Mouse (Mus musculus): ENCODE results near the gene Rab7. TPM values are rescaled to one million over a fixed set of nuclear protein-coding genes. Genes with fewer than 3 reads are reported as not detected.

The Rab7 gene
- polyA plus RNA-seq, 1 experiment from 2014 or later = 246 TPM

DNA sequence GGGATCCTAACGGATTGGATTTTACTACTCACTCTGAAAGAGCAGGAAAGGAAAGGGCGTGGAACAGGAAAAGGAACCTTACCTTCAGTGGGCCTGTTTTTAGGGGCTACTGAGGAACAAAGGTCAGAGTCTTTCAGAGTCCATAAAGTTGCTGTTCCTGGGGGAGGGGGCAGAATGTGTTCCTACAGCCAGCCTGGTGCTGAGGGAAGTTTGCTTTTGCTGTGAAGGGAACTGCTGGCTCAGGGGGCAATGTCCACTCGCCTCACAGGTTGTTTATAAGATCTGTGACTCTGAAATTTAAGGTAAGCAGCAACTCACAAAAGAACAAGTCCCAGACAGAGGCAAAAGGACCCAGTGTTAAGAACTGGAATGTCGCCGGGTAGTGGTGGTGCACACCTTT, 26.1 kb upstream of the Rab7 start:
- Histone ChIP-seq H3K9ac (replicated peaks; ENCODE audit: low read depth, low read length) (no peak overlapping the region), H3K4me3 (ENCODE audit: low read depth, low read length) (no peak overlapping the region), H3K9me3 (ENCODE audit: control insufficient read depth, low read depth, low read length) (no peaks in the 10 kb centered on the region), H3K27ac (ENCODE audit: low read length) (no peak overlapping the region), H3K4me1 (ENCODE audit: control insufficient read depth, insufficient read depth, low read length) (no peaks in the 10 kb centered on the region), H3K27me3 (ENCODE audit: control insufficient read depth, insufficient read depth, low read length) (no peaks in the 10 kb centered on the region), H3K36me3 (ENCODE audit: control insufficient read depth, insufficient read depth, low read length) (no peaks in the 10 kb centered on the region), H3K4me2 (replicated peaks; ENCODE audit: low read depth, low read length) (no peak overlapping the region)
- no peak for ATAC-seq (ENCODE audit: insufficient number of reproducible peaks, insufficient read depth, low FRiP score, low read depth)
- WGBS = 69% methylated on average over 5 of the region's 5 CpGs

DNA sequence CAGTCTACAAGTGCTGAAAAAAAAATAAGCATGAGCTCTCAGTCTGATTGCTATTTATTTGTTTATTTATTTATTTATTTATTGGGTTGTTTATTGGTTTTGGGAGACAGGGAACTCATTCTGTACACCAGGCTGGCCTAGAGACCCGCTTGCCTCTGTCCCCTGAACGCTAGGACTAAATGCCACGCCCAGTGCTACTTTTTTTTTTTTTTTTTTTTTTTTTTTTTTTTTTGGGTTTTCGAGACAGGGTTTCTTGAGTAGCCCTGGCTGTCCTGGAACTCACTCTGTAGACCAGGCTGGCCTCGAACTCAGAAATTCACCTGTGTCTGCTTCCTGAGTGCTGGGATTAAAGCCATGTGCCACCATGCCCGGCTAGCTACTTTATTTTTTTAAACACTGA, 25.4 kb upstream of the Rab7 start:
- no peak overlapping the region for H3K4me2 ChIP-seq (replicated peaks; ENCODE audit: low read depth, low read length)
- no peaks in the 10 kb centered on the region for H3K4me1 ChIP-seq (ENCODE audit: control insufficient read depth, insufficient read depth, low read length)
- H3K27ac ChIP-seq (ENCODE audit: low read length) = no peak overlapping the region
- no peak overlapping the region for H3K4me3 ChIP-seq (ENCODE audit: low read depth, low read length)
- WGBS = 64% methylated on average over 6 of the region's 6 CpGs
- H3K27me3 ChIP-seq (ENCODE audit: control insufficient read depth, insufficient read depth, low read length) = no peaks in the 10 kb centered on the region
- no peaks in the 10 kb centered on the region for H3K36me3 ChIP-seq (ENCODE audit: control insufficient read depth, insufficient read depth, low read length)
- no peaks in the 10 kb centered on the region for H3K9me3 ChIP-seq (ENCODE audit: control insufficient read depth, low read depth, low read length)
- H3K9ac ChIP-seq (replicated peaks; ENCODE audit: low read depth, low read length) = no peak overlapping the region
- no peak for ATAC-seq (ENCODE audit: insufficient number of reproducible peaks, insufficient read depth, low FRiP score, low read depth)

DNA sequence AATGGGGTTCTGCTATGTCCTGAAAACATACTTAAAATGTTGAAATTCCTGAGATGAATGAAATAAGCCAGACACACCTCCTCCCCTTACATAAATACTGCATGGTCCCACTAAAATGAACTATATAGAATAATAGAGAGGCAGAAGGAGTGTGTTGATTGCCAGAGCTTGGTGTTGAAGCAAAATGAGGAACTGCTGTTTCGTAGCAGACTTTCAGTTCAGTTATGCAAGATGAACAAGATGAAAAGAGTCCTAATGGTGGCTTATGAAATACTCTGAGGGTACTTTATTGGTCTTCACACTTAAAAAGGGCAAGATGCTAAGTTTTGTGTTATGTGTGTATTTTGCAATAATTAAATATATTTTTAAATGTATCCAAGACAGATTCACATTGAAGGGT, 23.7 kb upstream of the Rab7 start:
- no peak overlapping the region for H3K4me2 ChIP-seq (replicated peaks; ENCODE audit: low read depth, low read length)
- ATAC-seq (ENCODE audit: insufficient number of reproducible peaks, insufficient read depth, low FRiP score, low read depth) = no peak
- H3K9ac ChIP-seq (replicated peaks; ENCODE audit: low read depth, low read length) = no peak overlapping the region
- H3K4me1 ChIP-seq (ENCODE audit: control insufficient read depth, insufficient read depth, low read length) = no peaks in the 10 kb centered on the region
- no peak overlapping the region for H3K4me3 ChIP-seq (ENCODE audit: low read depth, low read length)
- H3K27me3 ChIP-seq (ENCODE audit: control insufficient read depth, insufficient read depth, low read length) = no peaks in the 10 kb centered on the region
- no peak overlapping the region for H3K27ac ChIP-seq (ENCODE audit: low read length)
- no peaks in the 10 kb centered on the region for H3K36me3 ChIP-seq (ENCODE audit: control insufficient read depth, insufficient read depth, low read length)
- WGBS = 72% methylated on average over 1 of the region's 1 CpGs
- no peaks in the 10 kb centered on the region for H3K9me3 ChIP-seq (ENCODE audit: control insufficient read depth, low read depth, low read length)

DNA sequence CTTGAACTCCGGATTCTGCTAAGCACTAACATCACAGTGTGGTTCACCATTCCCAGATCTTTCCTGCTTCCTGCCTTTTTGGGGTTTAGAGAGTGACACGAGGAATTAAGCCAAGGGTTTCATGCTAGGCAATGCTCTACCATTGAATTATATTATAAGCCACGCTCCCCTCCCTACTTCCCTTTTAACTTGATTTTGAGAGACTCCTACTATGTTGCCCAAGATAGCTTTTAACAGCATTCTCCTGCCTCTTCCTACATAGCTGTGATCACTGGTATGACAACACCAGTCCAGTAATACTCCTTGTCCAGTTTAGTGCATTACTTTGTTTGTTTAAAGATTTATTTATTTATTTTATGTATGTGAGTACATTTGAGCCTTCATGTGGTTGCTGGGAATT, 22.7 kb upstream of the Rab7 start:
- no peak overlapping the region for H3K4me2 ChIP-seq (replicated peaks; ENCODE audit: low read depth, low read length)
- no peak overlapping the region for H3K9ac ChIP-seq (replicated peaks; ENCODE audit: low read depth, low read length)
- no peaks in the 10 kb centered on the region for H3K36me3 ChIP-seq (ENCODE audit: control insufficient read depth, insufficient read depth, low read length)
- ATAC-seq (ENCODE audit: insufficient number of reproducible peaks, insufficient read depth, low FRiP score, low read depth) = no peak
- 52% methylated on average over 3 of the region's 3 CpGs for WGBS
- H3K27me3 ChIP-seq (ENCODE audit: control insufficient read depth, insufficient read depth, low read length) = no peaks in the 10 kb centered on the region
- no peaks in the 10 kb centered on the region for H3K4me1 ChIP-seq (ENCODE audit: control insufficient read depth, insufficient read depth, low read length)
- H3K4me3 ChIP-seq (ENCODE audit: low read depth, low read length) = no peak overlapping the region
- H3K9me3 ChIP-seq (ENCODE audit: control insufficient read depth, low read depth, low read length) = no peaks in the 10 kb centered on the region
- H3K27ac ChIP-seq (ENCODE audit: low read length) = no peak overlapping the region

DNA sequence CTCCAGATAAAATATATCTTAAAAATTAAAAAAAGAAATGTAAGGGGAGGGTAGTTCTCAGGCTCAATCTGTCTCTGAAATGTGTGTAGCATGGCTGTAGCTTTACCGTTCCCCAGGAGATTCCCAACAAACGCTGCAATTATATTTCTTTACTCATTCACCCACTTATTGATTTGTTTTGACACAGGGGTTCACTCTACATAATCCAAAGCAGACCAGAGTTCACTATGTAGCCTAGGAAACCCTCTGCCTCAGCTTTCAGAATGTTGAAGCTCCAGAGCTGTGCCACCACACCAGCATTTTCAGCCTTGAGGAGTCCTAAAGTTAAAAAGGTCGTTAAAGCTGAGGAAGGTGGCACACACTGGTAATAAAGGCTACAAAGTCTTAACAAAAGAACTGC, 20.9 kb upstream of the Rab7 start:
- Histone ChIP-seq H3K9me3 (ENCODE audit: control insufficient read depth, low read depth, low read length) (no peaks in the 10 kb centered on the region), H3K4me2 (replicated peaks; ENCODE audit: low read depth, low read length) (no peak overlapping the region), H3K4me1 (ENCODE audit: control insufficient read depth, insufficient read depth, low read length) (no peaks in the 10 kb centered on the region), H3K9ac (replicated peaks; ENCODE audit: low read depth, low read length) (no peak overlapping the region), H3K27me3 (ENCODE audit: control insufficient read depth, insufficient read depth, low read length) (no peaks in the 10 kb centered on the region), H3K4me3 (ENCODE audit: low read depth, low read length) (no peak overlapping the region), H3K36me3 (ENCODE audit: control insufficient read depth, insufficient read depth, low read length) (no peaks in the 10 kb centered on the region), H3K27ac (ENCODE audit: low read length) (no peak overlapping the region)
- no peak for ATAC-seq (ENCODE audit: insufficient number of reproducible peaks, insufficient read depth, low FRiP score, low read depth)
- WGBS = 72% methylated on average over 3 of the region's 3 CpGs

DNA sequence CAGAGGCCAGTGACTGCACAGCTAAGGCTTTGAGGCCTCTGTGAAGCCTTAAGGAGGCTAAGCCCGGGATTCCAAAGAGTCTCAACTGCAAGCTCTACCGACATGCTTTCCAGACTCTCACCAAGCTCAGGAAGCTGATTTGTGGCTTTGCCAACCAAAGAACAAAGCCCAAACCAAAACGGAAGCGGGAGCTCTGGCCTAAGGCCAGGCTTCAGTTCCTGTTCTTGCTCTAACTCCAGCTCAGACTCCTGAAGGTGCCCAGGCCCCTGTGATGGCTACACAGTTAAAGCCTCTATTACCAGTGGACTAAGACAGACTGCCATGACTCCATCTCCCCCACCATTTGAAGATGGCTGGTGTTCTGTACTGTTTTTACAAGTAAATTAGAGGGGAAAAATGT, 20.0 kb upstream of the Rab7 start:
- Histone ChIP-seq H3K27me3 (ENCODE audit: control insufficient read depth, insufficient read depth, low read length) (no peaks in the 10 kb centered on the region), H3K9me3 (ENCODE audit: control insufficient read depth, low read depth, low read length) (no peaks in the 10 kb centered on the region), H3K36me3 (ENCODE audit: control insufficient read depth, insufficient read depth, low read length) (no peaks in the 10 kb centered on the region), H3K4me3 (ENCODE audit: low read depth, low read length) (no peak overlapping the region), H3K4me1 (ENCODE audit: control insufficient read depth, insufficient read depth, low read length) (no peaks in the 10 kb centered on the region), H3K9ac (replicated peaks; ENCODE audit: low read depth, low read length) (no peak overlapping the region), H3K27ac (ENCODE audit: low read length) (no peak overlapping the region), H3K4me2 (replicated peaks; ENCODE audit: low read depth, low read length) (no peak overlapping the region)
- WGBS = 57% methylated on average over 4 of the region's 4 CpGs
- ATAC-seq (ENCODE audit: insufficient number of reproducible peaks, insufficient read depth, low FRiP score, low read depth) = no peak

DNA sequence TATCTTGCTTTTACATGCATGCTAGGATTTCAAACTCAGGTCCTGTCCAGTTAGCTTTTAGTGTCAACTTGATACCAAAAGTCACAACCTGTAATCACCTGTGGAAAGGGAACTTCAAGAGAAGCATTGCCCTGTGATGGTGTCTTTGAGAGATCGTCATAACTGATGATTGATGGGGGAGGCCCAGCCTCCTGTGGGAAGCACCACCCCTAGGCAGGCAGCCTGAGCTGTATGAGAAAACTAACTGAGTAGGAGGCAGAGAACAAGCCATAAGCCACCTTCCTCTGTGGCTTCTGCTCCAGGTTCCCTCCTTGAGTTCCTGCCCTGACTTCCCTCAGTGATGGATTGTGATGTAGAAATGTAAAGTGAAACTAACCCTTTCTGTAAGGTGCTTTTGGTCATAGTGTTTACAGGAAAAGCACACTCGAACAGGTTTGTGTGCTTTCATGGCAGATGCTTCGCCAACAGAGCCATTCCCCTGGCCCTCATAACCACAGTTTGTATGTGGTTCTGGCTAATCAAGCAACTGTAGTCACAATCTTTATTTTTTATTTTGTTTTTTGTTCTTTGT, 19.1 kb upstream of the Rab7 start:
- no peak for ATAC-seq (ENCODE audit: insufficient number of reproducible peaks, insufficient read depth, low FRiP score, low read depth)
- H3K4me3 ChIP-seq (ENCODE audit: low read depth, low read length) = no peak overlapping the region
- H3K4me1 ChIP-seq (ENCODE audit: control insufficient read depth, insufficient read depth, low read length) = no peaks in the 10 kb centered on the region
- H3K9ac ChIP-seq (replicated peaks; ENCODE audit: low read depth, low read length) = no peak overlapping the region
- H3K4me2 ChIP-seq (replicated peaks; ENCODE audit: low read depth, low read length) = no peak overlapping the region
- no peaks in the 10 kb centered on the region for H3K27me3 ChIP-seq (ENCODE audit: control insufficient read depth, insufficient read depth, low read length)
- H3K36me3 ChIP-seq (ENCODE audit: control insufficient read depth, insufficient read depth, low read length) = no peaks in the 10 kb centered on the region
- H3K9me3 ChIP-seq (ENCODE audit: control insufficient read depth, low read depth, low read length) = no peaks in the 10 kb centered on the region
- H3K27ac ChIP-seq (ENCODE audit: low read length) = no peak overlapping the region
- WGBS = 82% methylated on average over 3 of the region's 3 CpGs

DNA sequence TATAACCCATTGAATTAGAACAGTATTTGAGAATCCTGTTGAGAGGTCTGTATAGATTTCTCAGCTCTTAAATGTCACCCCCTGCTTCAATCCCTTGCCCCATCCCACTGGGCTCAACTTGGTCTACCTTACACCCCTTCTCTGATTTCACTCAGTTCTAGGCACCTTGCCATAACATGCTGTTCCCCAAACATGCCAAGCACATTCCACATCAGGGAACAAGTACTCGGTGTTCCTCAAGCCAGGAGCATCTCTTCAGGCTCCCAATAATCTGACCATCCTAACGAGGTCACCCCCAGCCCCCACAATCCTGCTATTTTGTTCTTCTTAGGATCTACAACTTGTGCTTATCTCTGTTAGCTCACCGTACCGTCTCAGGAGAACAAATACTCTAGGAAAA, 17.3 kb upstream of the Rab7 start:
- no peak overlapping the region for H3K4me2 ChIP-seq (replicated peaks; ENCODE audit: low read depth, low read length)
- no peak for ATAC-seq (ENCODE audit: insufficient number of reproducible peaks, insufficient read depth, low FRiP score, low read depth)
- H3K27me3 ChIP-seq (ENCODE audit: control insufficient read depth, insufficient read depth, low read length) = no peaks in the 10 kb centered on the region
- no peaks in the 10 kb centered on the region for H3K9me3 ChIP-seq (ENCODE audit: control insufficient read depth, low read depth, low read length)
- no peak overlapping the region for H3K9ac ChIP-seq (replicated peaks; ENCODE audit: low read depth, low read length)
- H3K4me1 ChIP-seq (ENCODE audit: control insufficient read depth, insufficient read depth, low read length) = no peaks in the 10 kb centered on the region
- H3K36me3 ChIP-seq (ENCODE audit: control insufficient read depth, insufficient read depth, low read length) = no peaks in the 10 kb centered on the region
- no peak overlapping the region for H3K4me3 ChIP-seq (ENCODE audit: low read depth, low read length)
- H3K27ac ChIP-seq (ENCODE audit: low read length) = no peak overlapping the region
- 78% methylated on average over 4 of the region's 4 CpGs for WGBS

DNA sequence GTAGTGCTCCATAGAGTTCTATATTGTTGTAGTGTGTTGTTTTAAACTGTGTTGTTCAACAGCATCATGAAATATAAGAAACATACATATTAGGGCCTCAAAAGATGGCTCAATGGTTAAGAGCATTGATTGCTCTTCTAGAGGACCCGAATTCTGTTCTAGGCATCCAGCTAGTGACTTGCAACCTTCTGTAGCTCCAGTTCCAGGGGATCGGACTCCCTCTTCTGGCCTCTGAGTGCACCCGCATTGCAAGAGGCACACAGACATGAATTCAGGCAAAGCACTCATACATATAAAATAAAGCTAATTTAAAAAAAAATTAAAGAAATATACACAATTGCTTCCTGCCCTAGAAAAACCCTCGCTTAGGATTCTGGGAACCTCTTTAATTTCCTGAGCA, 16.3 kb upstream of the Rab7 start:
- Histone ChIP-seq H3K27me3 (ENCODE audit: control insufficient read depth, insufficient read depth, low read length) (no peaks in the 10 kb centered on the region), H3K9ac (replicated peaks; ENCODE audit: low read depth, low read length) (no peak overlapping the region), H3K4me3 (ENCODE audit: low read depth, low read length) (no peak overlapping the region), H3K9me3 (ENCODE audit: control insufficient read depth, low read depth, low read length) (no peaks in the 10 kb centered on the region), H3K27ac (ENCODE audit: low read length) (no peak overlapping the region), H3K4me1 (ENCODE audit: control insufficient read depth, insufficient read depth, low read length) (no peaks in the 10 kb centered on the region), H3K36me3 (ENCODE audit: control insufficient read depth, insufficient read depth, low read length) (no peaks in the 10 kb centered on the region), H3K4me2 (replicated peaks; ENCODE audit: low read depth, low read length) (no peak overlapping the region)
- no peak for ATAC-seq (ENCODE audit: insufficient number of reproducible peaks, insufficient read depth, low FRiP score, low read depth)
- WGBS = 81% methylated on average over 4 of the region's 4 CpGs

Data from stomach, embryonic 14.5 days (tissue).